Mouse (Mus musculus): ENCODE results near the gene Rnf19b.

Gene Rnf19b

GRCm38 (mm10) chr4:129079126-129079525 lies 21.1 kb downstream of the Rnf19b start:
- DNase-seq (ENCODE audit: low read depth, low spot score), result no peak

DNA sequence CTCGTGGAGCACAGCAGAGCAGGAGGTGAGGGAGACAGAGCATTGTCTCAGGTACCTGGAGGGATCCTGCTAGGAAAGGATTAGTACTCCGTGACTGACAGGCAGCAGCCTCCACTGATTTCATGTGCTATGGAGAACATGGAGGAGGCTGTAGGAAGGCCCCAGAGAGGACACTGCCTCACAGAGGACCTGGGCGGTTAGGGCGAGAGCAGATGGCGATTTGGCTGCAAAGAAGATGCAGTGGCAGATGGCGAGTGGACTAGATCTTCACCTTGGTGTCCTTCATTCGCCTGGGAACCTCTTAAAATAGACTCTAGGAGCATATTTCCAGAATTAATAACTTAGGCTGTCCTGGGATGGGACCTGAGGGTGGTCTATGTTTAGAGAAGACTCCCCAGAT lies 23.0 kb downstream of the Rnf19b start:
- DNase-seq (ENCODE audit: low read depth, low spot score), result no peak

DNA sequence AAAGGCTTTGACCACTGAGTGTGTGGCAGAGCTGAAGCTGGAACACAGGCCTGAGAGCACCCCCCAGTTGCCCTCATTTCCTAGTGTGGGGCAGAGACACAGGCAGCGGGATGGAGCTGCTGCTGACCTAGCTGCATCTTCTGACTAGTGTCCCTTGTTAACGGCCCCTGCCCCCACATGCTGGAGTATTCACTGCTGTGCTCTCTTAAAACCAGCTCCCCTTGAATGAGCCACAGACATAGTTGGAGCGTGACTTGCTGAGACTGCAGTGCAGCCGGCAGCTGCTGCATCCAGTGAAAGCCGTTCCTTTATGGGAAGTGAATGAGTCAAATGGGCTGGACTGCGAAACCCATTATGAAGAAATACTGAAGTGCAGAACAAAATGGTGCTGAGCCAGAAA lies 23.4 kb downstream of the Rnf19b start:
- DNase-seq (ENCODE audit: low read depth, low spot score), result no peak

DNA sequence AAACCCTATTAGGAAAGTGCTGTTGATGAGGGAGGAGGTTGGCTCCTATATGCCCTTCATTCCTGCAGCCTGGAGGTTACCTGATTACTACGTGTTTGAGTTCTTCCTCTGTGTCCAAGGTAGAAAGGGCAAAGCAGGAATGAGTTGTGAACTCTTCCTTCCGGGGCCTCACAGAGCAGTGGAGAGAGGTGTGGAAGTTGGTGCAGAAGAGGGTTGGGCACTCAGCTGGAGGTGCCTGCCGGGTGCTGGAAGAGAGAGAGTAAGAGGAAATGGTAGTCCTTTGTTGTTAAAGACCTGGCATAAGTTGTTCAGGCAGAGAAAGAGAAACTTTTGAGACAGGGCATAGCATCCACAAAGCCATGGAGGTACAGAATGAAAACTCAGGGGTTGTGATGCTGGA lies 23.9 kb downstream of the Rnf19b start:
- DNase-seq (ENCODE audit: low read depth, low spot score), result no peak

DNA sequence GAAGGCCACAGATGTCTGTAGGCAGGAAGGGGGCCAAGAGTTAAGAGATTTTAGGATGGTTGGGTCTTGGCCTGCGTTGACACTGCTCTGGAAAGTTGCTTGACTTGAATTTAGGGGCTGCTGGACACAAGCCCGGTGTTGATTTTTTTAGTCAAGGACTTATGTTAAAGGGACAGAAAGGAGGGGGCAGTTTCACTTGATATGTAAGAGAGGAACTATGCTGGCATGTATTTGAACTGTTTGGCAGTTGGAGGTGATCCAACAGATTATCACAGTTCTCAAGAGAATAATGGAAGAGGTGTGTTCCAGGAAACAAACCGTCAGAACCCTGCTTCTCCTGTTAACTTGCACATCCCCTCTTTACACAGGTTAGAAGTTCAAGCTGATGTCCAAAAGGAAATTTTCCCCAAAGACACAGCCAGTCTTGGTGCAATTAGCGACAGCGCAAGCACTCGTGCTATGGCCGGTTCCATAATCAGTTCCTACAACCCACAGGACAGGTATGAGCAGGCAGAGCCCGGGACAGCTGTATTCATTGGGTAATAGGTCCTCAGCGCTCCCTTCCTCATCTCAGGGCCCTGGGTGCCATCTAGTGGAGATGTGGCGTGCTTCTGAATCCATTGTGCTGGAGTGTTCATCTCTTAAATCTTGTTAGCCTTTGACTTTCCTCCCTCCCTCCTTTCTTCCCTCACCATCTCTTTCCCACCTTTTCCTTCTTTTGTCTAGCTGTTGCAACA lies 24.5 kb downstream of the Rnf19b start:
- no peak for DNase-seq (ENCODE audit: low read depth, low spot score)

- no peak for DNase-seq (ENCODE audit: low read depth, low spot score)
These were observed 26.8 kb downstream of the Rnf19b start for GRCm38 (mm10) chr4:129084896-129085295.

GRCm38 (mm10) chr4:129086078-129086477 lies 28.0 kb downstream of the Rnf19b start:
- DNase-seq (ENCODE audit: low read depth, low spot score), result no peak

- no peak for DNase-seq (ENCODE audit: low read depth, low spot score)
These were observed 29.8 kb downstream of the Rnf19b start for GRCm38 (mm10) chr4:129087850-129088249.

- DNase-seq (ENCODE audit: low read depth, low spot score), result no peak
These were observed 37.2 kb downstream of the Rnf19b start for GRCm38 (mm10) chr4:129095276-129095675.

DNA sequence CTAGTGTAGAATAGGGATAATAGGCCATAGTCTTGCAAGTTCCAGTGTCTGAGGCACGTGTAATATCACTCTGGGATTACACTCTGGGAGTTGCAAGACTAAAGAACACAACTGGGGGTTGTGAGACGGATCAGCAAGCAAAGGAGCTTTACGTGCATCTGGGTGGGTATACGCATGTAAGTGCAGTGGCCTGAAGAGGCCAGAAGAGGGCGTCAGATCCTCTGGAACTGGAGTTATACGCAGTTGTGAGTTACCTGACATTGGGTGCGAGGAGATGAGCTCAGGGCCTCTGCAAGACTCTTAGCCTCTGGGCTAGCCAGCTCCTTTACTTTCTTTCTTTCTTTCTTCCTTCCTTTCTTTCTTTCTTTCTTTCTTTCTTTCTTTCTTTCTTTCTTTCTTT lies 38.9 kb downstream of the Rnf19b start:
- no peak for DNase-seq (ENCODE audit: low read depth, low spot score)

DNA sequence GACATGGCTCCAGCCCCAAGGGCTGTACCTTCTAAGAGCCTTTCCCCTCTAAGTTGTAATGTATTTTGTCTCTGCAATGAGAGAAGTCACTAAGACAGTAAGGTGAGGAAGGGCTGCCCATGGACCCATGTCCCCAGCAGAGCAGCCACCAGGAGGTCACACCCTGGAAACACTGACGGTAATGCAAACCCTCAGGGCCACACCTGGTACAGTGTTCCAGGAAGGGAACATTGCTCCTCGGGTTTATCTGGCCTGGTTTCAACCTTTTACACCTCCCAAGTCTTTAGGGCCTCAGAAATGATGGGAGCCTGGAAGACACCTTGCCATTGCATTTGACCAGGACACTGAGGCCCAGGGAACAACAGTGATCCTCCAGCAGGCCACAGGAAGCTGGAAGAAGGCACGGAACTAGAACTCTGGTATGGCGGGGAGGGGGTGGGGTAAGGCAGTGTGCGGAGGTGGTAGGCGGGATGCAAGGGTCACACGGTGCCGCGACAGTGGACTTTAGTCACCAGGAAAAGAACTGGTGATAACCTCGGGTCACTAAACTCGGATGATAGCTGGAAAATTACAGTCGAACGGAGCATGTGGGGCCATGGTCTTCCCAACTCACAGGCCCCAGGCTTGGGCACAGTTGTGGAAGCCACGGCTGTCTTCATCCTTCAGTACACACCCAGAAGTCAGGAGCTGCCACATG lies 44.2 kb downstream of the Rnf19b start:
- no peak for DNase-seq (ENCODE audit: low read depth, low spot score)

DNA sequence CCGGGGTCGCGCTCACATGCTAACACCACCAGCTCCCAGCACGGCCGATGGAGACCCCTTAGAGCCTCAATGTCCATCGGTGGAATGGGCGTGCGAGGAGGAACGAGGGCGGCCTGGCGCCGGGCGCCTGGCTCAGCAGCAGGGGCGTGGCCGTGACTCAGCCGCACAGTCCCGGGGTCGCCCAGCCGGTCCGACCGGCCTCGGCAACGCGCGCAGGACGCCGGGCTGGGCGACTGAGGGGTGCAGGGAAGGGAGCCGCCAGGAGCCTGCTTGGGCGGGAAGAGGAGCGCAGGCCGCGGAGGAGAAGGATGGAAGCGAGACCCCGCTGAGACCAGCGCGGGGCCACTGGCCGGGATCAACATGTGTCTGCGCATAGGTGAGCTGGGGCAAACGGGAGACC lies 47.3 kb downstream of the Rnf19b start, which contains the start of gene Tmem54:
Gene Tmem54 (plus strand): TSS at position 193 of the 400 bp plus-strand sequence.
- DNase-seq (ENCODE audit: low read depth, low spot score), result no peak

GRCm38 (mm10) chr4:129106073-129106472 lies 48.0 kb downstream of the Rnf19b start:
- no peak for DNase-seq (ENCODE audit: low read depth, low spot score)

DNA sequence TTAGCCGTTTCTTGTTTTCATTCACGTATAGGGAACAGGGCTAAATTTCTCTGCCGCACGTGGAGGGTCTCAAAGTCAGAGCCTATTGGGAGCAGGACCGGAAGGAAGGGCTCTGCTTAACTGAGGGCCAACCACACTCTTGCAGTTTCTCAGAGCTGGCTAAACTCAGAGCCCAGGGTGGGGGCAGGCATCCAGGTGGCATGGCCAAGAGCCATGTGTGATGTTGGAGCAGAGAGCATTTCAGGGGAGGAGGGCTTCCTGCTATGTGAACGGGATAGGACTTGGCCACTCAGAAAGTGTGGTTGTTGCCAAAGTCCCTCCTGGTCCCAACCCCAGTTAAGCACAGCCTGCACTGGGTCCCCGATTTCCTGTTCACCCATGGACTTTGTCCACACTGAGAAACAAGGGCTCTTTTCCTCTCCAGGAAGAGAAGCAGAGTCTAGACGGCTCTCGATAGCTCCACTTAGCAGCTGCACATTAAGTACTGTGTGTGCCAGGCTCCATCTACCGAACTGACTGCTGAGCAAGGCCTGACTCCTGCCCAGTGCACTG lies 49.4 kb downstream of the Rnf19b start:
- DNase-seq (ENCODE audit: low read depth, low spot score), result no peak

- DNase-seq (ENCODE audit: low read depth, low spot score), result no peak
These were observed 50.6 kb downstream of the Rnf19b start for GRCm38 (mm10) chr4:129108624-129109023.

DNA sequence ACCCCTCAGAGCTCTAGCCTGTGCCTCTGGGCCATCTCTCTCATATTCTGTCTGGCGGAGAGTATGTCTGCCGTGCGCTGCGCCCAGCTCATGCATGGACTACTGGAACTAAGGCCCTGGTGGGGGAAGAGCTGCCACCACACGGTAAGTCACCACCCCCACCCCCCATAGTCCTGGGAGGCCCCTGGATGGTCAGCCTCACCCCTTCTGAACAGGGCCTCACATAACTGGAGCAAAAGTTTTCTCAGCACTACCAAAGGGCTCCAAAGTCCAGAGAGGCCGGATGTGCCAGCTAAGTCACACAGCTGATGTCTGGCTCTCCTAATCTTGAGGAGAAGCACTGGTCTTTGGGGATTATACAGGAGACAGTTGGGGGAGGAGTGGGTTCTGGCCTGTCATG lies 52.7 kb downstream of the Rnf19b start:
- no peak for DNase-seq (ENCODE audit: low read depth, low spot score)

- DNase-seq (ENCODE audit: low read depth, low spot score), result no peak
These were observed 53.3 kb downstream of the Rnf19b start for GRCm38 (mm10) chr4:129111350-129111749.

- no peak for DNase-seq (ENCODE audit: low read depth, low spot score)
These were observed 54.2 kb downstream of the Rnf19b start for GRCm38 (mm10) chr4:129112231-129112630.

- no peak for DNase-seq (ENCODE audit: low read depth, low spot score)
These were observed 55.3 kb downstream of the Rnf19b start for GRCm38 (mm10) chr4:129113083-129113988.

DNA sequence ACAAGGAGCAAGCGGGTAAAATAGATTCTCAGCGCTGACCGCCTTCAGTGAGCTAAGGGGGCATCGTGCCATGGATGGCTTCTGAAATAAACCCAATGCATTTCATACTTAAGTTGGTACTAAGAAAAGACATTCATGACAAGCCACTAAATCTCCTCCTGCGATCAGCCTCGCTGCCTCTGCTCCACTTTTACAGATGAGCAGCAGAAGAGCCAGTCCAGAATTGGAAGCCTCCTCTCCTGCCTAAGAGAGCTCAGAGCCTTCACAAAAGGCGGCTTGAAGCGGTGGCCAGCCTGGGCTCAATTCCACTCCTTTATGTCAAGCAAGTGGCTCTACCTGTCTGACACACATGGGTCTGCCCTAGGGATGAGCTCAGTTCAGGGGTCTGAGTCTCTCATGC lies 58.6 kb downstream of the Rnf19b start:
- no peak for DNase-seq (ENCODE audit: low read depth, low spot score)

DNA sequence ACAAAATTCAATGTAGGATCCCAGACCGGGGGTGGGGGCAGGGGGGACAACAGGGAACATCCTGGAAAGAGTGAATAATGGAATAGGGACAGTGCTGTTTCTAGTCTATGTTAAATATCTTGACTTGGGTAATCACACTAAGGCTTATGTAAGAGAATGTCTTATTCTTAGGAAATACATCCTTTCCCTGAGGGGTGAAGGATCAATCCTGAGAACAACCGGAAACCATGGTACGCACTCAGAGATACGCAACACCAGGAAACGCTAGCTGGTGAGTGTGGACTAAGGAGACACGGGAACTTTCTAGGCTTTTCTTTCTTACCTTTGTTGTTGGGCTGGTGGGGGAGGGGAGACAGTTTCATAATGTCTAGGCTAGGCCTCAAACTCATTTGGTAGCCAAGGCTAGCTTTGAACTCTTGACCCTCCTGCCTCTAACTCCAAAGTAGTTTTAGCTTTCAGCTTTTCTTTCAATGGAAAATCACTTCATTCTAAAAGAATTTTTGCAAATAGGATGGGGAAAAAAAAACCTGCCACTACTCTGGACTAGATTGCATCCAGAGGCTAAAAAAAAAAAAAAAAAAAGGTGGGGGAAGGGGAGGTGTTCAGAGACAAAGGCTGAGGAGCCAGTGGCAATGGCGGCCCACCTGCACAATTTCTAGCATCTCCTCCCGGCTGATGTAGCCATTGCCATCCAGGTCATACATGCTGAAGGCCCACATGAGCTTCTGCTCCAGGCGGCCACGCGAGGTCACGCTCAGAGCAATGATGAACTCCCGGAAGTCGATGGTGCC lies 59.8 kb downstream of the Rnf19b start:
- no peak for DNase-seq (ENCODE audit: low read depth, low spot score)
